Mouse (Mus musculus): ENCODE data around the gene Ogg1.

Gene Ogg1

DNA sequence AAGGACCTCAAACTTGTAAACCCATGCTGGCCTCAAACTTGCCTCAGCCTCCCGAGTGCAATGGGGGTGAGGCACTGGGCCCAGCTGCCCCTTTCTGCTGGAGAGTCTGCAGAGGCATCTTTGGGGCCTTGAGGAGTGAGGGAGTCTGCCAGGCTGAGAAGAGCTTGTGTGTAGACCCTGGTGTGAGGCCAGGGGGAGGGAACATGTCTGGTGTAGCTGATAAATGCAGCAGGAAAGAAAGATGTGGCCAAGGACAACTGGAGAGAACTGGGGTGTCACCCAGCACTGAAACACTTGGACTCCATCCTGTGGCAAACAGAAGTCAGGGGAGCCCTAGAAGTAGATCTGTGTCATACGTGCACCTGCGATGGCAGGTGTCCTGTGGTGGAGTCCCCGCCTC lies 46.7 kb downstream of the Ogg1 start:
- DNase-seq: no peak

DNA sequence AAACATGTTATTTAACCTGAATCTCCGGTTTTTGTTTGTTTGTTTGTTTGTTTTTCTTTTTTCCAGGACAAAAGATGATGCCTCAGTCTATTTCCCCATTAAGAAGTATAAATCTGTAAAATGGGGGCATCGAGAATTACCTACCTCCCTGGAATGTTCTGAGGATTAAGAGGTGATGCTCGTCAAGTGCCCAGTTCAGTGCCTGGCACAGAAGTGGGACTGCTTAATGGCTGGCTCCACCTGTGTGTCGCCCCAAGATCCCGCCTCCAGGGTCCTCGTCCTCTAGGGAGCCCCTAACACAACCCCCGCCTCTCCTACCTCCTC lies 50.4 kb downstream of the Ogg1 start:
- no peak for DNase-seq

GRCm38 (mm10) chr6:113377496-113378385 lies 51.0 kb downstream of the Ogg1 start, which contains the start of the genes Tada3 and Arpc4:
Tada3 (minus strand) TSS chr6:113377883.
Arpc4 (plus strand) TSS chr6:113378115.
- peak; percentile 87 to 91 for DNase-seq

DNA sequence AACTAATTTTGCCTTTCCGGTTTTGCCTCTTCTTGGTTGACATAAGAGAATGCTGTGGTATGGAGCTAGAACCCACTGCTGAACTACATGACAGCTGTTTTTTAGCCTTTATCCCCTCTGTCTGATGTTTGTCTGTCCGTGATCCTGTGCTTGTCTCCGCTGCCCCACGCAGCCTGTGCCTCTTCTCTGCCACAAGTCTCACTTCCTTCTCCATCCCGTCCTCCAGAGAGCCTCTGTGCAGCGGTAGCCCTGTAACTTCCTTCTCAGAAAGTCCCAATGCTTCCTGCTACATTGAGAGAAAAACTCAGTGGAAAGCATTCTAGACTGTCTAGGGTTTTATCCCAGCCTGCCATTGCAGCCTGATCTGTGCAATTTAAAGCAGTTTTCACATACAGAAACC lies 52.5 kb downstream of the Ogg1 start:
- no peak for DNase-seq

- no peak for DNase-seq
These were observed 53.7 kb downstream of the Ogg1 start for GRCm38 (mm10) chr6:113380480-113380879.

GRCm38 (mm10) chr6:113384351-113384927 lies 57.7 kb downstream of the Ogg1 start:
- DNase-seq: peak in 1 of 2 experiments; percentile 18

All from cerebellum, adult 18-20 months (tissue).